Mouse (Mus musculus) small intestine, adult 2 months (tissue): Measurements from ENCODE around the gene Eif5b.

ENCODE experiments used
- CTCF ChIP-seq: fragments of 200-500 bp; IDR thresholded peaks from 2 replicates; pipeline ENCODE4 v1.5.1; 2012; ENCODE audit warnings: low read depth, mild to moderate bottlenecking, control low read depth, inconsistent platforms, low read length, moderate library complexity, mixed read lengths; ENCODE audit not compliant: insufficient replicate concordance, insufficient read length; ENCODE audit errors: extremely low read depth
- POLR2A ChIP-seq: fragments of 200-500 bp; IDR thresholded peaks from 2 replicates; pipeline ENCODE4 v1.6.1; 2012; ENCODE audit warnings: low read depth, mild to moderate bottlenecking, control low read depth, inconsistent platforms, low read length, moderate library complexity

- no peak for TF ChIP-seq CTCF
- TF ChIP-seq POLR2A, result no peak
Observed at GRCm38 (mm10) chr1:38031391-38031790, 33.6 kb downstream of the Eif5b start.
